Mouse (Mus musculus): ENCODE results near the gene Apaf1.

The Apaf1 gene

GRCm38 (mm10) chr10:91082550-91083392 lies at the start of gene Apaf1, which contains the start of gene Ikbip:
Gene Apaf1, minus strand, starts transcription at chr10:91082770.
Gene Ikbip, plus strand, starts transcription at chr10:91082940.
- Histone ChIP-seq H3K36me3 (ENCODE audit: control insufficient read depth, insufficient read depth, low read length, poor library complexity, severe bottlenecking) (no peaks in the 10 kb centered on the region), H3K27me3 (ENCODE audit: control insufficient read depth, insufficient read depth, low read length, poor library complexity, severe bottlenecking) (no peaks in the 10 kb centered on the region)
- DNase-seq (ENCODE audit: low read depth, low spot score) = peak; percentile 99

DNA sequence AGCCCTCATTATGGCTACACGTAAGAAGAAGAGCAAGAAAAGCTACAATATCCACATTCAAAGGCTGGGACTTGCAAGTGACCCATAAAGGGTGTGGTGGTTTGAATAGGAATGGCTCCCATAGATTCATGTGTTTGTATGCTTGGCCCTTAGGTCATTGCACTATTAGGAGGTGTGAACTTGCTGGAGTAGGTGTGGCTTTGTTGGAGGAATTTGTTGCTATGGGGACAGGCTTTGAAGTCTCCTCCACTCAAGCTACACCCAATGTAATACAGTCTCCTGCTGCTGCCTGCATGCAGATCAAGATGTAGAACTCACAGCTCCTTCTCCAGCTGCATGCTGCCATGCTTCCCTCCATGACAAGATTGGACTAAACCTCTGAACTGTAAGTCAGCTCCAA lies 49.0 kb upstream of the Apaf1 start:
- Histone ChIP-seq H3K27me3 (ENCODE audit: control insufficient read depth, insufficient read depth, low read length, poor library complexity, severe bottlenecking) (no peaks in the 10 kb centered on the region), H3K36me3 (ENCODE audit: control insufficient read depth, insufficient read depth, low read length, poor library complexity, severe bottlenecking) (no peaks in the 10 kb centered on the region)
- no peak for DNase-seq (ENCODE audit: low read depth, low spot score)

- DNase-seq (ENCODE audit: low read depth, low spot score) = no peak
- Histone ChIP-seq H3K36me3 (ENCODE audit: control insufficient read depth, insufficient read depth, low read length, poor library complexity, severe bottlenecking) (no peaks in the 10 kb centered on the region), H3K27me3 (ENCODE audit: control insufficient read depth, insufficient read depth, low read length, poor library complexity, severe bottlenecking) (no peaks in the 10 kb centered on the region)
Measured at GRCm38 (mm10) chr10:91130792-91131191, 48.2 kb upstream of the Apaf1 start.

- DNase-seq (ENCODE audit: low read depth, low spot score) = no peak
- no peaks in the 10 kb centered on the region for H3K36me3 ChIP-seq (ENCODE audit: control insufficient read depth, insufficient read depth, low read length, poor library complexity, severe bottlenecking)
- H3K27me3 ChIP-seq (ENCODE audit: control insufficient read depth, insufficient read depth, low read length, poor library complexity, severe bottlenecking) = no peaks in the 10 kb centered on the region
Measured at GRCm38 (mm10) chr10:91128551-91129160, 46.1 kb upstream of the Apaf1 start.

DNA sequence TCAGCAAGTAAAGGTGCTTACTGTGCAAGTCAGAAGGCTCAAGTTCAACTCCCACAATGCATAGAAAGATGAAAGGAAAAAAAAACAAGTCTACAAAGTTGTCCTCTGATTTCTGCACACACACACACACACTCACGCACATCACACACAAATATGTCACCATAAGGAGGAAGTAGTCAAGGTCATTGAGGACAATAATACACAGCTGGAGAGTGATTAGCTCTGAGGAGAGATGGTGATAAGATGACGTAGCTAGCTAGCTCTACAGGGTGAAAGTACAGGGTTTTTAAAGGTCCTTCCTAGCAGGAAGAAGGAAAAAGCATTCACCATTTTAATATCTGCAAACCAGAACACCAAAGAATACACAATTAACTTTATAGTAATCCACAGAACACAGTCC lies 44.8 kb upstream of the Apaf1 start:
- DNase-seq (ENCODE audit: low read depth, low spot score) = no peak
- Histone ChIP-seq H3K27me3 (ENCODE audit: control insufficient read depth, insufficient read depth, low read length, poor library complexity, severe bottlenecking) (no peaks in the 10 kb centered on the region), H3K36me3 (ENCODE audit: control insufficient read depth, insufficient read depth, low read length, poor library complexity, severe bottlenecking) (no peaks in the 10 kb centered on the region)

DNA sequence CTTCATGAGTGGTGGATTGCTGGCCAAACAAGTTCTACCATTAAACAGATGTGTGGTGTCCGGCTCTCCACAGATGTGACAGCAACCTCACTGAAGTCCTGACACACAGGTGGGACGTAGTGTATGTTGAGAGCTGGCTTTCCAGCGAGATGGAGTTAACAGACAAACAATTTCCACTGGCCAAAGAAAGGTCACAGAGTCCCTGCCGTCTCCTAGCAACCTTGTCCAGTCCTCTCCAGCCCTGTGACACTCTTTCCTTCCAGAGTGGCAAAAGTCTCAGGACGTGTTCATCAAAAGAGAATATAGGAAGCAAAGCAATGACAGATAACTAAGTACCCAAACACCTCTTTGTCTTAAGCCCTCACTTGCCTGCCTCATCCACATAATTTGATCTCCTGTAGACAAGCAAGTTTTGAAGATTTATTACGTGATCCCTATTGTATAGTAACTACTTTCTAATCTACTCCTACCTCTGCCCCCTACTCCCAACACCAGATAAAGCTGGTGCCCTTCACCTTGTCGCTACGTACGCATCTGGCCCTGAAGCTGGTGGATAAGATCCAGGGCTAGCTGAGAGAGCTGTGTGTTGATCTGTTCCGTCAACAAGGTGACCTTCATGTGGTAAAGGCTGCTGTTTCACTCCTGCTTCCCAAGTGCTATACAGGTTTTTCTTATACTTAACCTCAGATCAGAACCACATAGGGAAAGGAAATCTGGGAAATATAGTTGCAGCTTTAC lies 44.2 kb upstream of the Apaf1 start:
- no peak for DNase-seq (ENCODE audit: low read depth, low spot score)
- no peaks in the 10 kb centered on the region for H3K36me3 ChIP-seq (ENCODE audit: control insufficient read depth, insufficient read depth, low read length, poor library complexity, severe bottlenecking)
- H3K27me3 ChIP-seq (ENCODE audit: control insufficient read depth, insufficient read depth, low read length, poor library complexity, severe bottlenecking) = no peaks in the 10 kb centered on the region

DNA sequence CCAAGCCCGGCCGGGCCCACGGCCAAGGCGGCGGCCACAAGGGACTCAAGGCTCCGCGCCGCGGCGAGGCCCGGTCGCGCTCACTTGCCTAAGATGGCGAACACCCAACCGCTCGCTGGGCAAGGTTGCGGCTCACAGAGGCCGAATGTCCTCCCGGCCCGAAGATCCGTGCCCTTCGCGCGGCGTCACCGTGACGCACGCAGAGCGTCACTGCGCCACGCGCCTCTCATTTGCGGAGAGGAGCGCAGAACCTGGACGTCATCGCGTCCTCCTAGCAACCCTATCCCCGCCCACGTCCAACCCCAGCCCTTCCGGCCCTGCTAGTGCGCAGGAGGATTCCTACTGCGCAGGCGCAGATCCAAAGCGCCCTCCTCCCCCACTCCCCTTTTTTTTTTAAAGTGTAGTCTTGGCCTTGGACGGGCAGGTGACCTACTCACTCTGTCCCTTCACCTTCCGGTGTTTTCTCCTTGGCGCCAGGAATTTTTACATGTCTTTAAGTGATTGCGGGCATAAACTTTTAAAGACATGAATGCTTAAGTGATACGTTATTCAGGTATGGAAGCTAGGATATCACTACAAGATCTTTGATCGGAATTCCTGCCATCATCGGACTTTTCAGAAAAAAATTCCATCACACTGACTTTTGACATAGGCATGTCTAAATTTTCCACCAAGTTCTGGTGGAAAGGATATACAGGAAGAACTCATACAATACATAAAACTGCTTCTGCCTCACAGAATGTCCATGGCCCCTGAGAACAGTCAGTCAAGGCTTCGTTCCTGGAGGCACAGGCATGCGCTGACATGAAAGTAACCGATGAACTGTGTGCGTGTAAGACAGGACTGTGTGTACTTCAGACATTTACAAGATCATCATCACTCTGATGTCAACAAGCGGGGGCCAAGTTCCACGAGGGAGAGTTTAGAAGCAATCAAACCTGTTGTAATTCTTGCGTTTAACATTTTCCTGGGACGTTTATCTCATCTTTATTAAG lies 41.6 kb upstream of the Apaf1 start, which contains the start of gene Slc25a3:
Slc25a3 (minus strand) TSS at position 232 of the 995 bp plus-strand sequence.
- H3K27me3 ChIP-seq (ENCODE audit: control insufficient read depth, insufficient read depth, low read length, poor library complexity, severe bottlenecking) = no peaks in the 10 kb centered on the region
- peak; percentile 100 for DNase-seq (ENCODE audit: low read depth, low spot score)

DNA sequence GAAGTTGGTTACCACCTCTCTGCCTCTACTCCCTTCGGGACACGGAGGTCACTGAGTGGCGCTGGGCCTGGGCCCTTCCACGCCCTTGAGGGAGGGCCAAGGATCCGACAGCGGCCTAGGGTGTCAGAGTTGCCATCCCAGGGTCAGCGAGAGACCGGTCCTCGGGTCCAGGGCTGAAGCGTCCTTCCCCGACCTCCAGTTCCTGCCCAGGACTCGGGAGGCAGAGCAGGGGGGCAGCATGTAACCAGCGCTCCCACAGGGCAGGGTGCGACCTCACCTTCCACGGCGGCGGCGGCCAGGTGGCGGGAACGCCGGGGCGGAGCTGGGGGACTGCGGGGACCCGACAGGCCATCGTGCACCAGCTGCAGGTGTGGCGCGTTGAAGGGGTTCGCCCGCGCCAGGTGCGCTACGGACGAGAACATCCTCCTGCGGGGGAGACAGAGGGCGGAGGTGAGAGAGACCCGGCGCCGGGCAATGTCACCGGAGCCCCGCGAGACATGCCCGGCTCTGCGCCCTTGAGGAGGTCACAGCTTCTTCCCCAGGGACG lies 40.8 kb upstream of the Apaf1 start:
- DNase-seq (ENCODE audit: low read depth, low spot score) = peak; percentile 59
- peaks cover 16% of the 10 kb centered on the region for H3K36me3 ChIP-seq (ENCODE audit: control insufficient read depth, insufficient read depth, low read length, poor library complexity, severe bottlenecking)
- no peaks in the 10 kb centered on the region for H3K27me3 ChIP-seq (ENCODE audit: control insufficient read depth, insufficient read depth, low read length, poor library complexity, severe bottlenecking)

More for the DNA sequence above, 41.6 kb upstream of the Apaf1 start, which contains the start of gene Slc25a3:
- H3K36me3 ChIP-seq (ENCODE audit: control insufficient read depth, insufficient read depth, low read length, poor library complexity, severe bottlenecking) = peaks cover 12% of the 10 kb centered on the region

DNA sequence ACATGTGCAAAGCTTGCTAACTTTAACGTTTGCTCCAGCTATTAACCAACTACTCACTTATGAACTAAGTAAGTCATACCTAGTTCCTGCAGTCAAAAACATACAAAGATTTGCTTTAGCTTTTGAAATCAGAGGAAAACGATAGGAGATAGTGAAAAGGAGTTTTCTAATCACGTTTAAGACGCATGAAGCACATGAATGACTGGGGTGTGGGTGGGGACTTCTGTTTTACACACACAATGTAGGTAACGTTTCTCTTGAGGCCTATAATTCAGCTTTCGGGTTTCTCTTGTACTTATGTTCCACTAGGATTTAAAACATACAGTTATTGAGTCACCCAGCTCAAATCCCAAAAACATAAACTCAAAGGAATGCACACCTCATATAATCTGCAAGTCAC lies 40.1 kb upstream of the Apaf1 start:
- Histone ChIP-seq H3K36me3 (ENCODE audit: control insufficient read depth, insufficient read depth, low read length, poor library complexity, severe bottlenecking) (peaks cover 18% of the 10 kb centered on the region), H3K27me3 (ENCODE audit: control insufficient read depth, insufficient read depth, low read length, poor library complexity, severe bottlenecking) (no peaks in the 10 kb centered on the region)
- peak; percentile 49 for DNase-seq (ENCODE audit: low read depth, low spot score)

DNA sequence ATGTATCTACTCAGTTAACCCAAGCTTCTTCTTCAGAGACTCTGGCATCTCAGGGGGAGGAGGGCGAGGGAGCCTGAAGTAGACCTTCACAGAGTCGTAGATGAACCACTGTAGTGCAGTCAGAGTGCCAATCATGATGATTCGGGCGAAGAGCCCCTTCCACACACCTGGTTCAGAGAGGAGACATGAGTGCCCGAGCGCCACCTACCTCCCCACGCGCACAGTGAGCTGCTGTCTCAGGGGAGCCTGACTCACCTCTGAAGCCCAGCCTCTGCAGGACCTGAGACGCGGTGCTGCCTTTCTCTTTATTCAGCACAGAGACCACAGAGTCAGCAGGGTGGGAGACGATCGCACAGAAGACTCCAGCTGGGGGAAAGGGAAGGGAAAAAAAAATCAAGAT lies 34.4 kb upstream of the Apaf1 start:
- peaks cover 32% of the 10 kb centered on the region for H3K36me3 ChIP-seq (ENCODE audit: control insufficient read depth, insufficient read depth, low read length, poor library complexity, severe bottlenecking)
- H3K27me3 ChIP-seq (ENCODE audit: control insufficient read depth, insufficient read depth, low read length, poor library complexity, severe bottlenecking) = no peaks in the 10 kb centered on the region
- DNase-seq (ENCODE audit: low read depth, low spot score) = peak; percentile 14

DNA sequence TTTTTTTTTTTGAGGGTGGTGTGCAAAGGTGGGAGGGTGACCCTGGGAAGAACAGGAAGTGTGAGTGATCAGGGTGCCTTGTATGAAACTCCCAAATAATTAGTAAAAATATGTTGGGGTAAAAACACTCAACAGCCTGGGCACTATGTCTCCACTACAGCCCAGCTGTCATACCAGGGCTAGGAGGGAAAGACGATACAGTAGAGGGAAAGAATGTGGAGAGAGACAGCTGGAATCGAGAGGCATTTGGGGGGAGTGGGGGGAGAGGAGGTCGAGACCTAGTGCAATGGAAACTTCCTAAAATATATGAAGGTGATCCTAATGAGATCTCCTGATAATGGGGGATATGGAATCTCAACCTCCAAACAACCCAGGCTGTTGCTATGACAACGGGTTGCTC lies 27.3 kb upstream of the Apaf1 start:
- Histone ChIP-seq H3K27me3 (ENCODE audit: control insufficient read depth, insufficient read depth, low read length, poor library complexity, severe bottlenecking) (no peaks in the 10 kb centered on the region), H3K36me3 (ENCODE audit: control insufficient read depth, insufficient read depth, low read length, poor library complexity, severe bottlenecking) (0 out of 2 replicates have a peak, but pooled peaks cover 3% of the 10 kb centered on the region)
- DNase-seq (ENCODE audit: low read depth, low spot score) = no peak

DNA sequence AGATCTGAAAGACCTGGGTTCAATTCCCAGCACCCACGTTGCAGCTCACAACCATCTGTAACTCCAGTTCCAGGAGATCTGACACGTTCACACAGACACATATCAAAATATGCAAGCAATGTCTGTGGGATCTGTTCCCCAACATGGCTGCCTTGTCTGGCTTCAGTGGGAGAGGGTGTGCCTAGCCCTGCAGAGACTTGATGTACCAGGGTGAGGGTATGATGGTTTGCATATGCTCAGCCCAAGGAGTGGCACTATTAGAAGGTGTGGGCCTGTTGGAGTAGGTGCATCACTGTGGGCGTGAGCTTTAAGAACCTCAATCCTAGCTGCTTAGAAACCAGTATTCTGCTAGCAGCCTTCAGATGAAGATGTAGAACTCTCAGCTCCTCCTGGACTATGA lies 23.4 kb upstream of the Apaf1 start:
- Histone ChIP-seq H3K36me3 (ENCODE audit: control insufficient read depth, insufficient read depth, low read length, poor library complexity, severe bottlenecking) (no peaks in the 10 kb centered on the region), H3K27me3 (ENCODE audit: control insufficient read depth, insufficient read depth, low read length, poor library complexity, severe bottlenecking) (no peaks in the 10 kb centered on the region)

GRCm38 (mm10) chr10:91102799-91103590 lies 20.4 kb upstream of the Apaf1 start:
- no peak for DNase-seq (ENCODE audit: low read depth, low spot score)
- no peaks in the 10 kb centered on the region for H3K27me3 ChIP-seq (ENCODE audit: control insufficient read depth, insufficient read depth, low read length, poor library complexity, severe bottlenecking)
- H3K36me3 ChIP-seq (ENCODE audit: control insufficient read depth, insufficient read depth, low read length, poor library complexity, severe bottlenecking) = no peaks in the 10 kb centered on the region

More for the DNA sequence above, 23.4 kb upstream of the Apaf1 start:
- no peak for DNase-seq (ENCODE audit: low read depth, low spot score)
